Mouse (Mus musculus): ENCODE data around the gene Kif18a. TPM values are rescaled to one million over a fixed set of nuclear protein-coding genes. Genes with fewer than 3 reads are reported as not detected.

The Kif18a gene
- 1 to 10 TPM; 6.2 to 8.7 TPM for polyA plus RNA-seq (2017; shearing (Covaris generic))

DNA sequence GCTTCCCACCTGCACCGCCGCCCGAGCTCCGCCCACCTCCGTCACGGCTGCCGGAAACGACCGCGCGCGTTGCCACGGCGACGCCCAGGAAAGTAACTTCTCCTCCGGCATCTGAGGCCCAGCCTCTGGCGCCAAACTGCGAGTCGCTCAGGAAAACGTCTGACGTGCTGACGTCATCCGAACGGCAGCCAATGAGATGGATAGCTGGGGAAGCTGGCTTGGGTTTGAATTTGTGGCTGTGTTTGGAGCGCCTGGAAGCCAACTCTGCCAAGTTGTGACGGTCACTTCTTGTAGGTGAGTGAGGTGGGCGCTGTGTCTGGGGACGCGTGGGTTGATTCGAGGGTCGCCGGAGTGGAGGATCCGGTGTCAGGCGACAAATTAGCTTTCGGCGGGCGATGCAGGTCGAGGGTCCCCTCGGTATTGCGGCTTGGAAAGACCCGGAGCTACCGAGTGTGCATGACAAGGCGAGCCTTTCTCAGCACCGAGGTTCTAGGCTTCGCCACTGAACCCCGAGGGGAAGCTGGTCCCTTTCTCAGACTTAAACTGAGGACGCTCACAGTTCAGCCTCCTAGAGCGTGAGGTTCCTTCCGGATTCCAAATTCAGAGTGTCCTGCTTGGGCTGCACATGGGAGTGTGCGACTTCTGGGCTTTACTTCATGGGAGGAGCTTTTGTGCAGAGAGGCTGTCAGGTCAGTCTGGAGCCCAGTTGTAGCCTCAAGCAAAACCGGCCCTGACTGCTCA lies at the start of gene Kif18a, which contains the start of gene Mettl15:
TSS of gene Kif18a (plus strand) at position 139 of the 741 bp plus-strand sequence.
TSS of gene Mettl15 (minus strand) at position 149 of the 741 bp plus-strand sequence.
- peak; percentile 96 for ATAC-seq

DNA sequence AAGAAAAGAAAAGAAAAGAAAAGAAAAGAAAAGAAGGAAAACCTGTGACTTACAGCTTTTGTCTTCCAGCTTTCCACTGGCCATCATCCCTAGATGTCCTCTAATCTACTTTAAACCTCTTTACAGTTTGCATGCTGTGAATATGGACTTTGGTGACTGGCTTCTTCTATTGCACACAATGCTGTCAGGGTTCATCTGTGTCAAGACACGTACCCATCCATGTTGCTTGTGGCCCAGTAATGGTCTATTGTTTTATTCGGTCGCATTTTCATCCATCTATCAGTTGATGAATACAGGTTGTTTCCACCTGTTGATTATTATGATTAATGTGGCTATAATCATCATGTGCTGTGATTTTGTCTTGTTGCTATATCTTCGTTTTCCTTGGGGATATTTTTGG lies 46.7 kb upstream of the Kif18a start:
- ATAC-seq: no peak

DNA sequence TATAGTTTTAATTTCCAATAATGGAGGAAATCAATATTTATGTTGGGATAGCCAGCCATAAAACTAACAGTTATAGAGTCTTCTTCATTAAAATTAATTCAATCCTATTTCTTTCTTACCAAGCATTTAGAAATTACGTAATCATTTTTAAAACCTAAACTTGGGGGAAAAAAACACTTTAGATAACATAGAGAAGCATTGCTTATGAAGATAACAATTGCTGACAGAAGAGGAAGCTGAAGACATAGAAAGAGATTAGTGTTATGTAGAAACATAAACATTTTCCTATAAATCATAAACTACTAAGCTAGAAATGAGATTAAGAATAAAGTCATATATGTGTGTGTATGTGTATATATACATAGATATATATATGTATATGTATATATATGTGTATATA lies 44.8 kb upstream of the Kif18a start:
- ATAC-seq: no peak

DNA sequence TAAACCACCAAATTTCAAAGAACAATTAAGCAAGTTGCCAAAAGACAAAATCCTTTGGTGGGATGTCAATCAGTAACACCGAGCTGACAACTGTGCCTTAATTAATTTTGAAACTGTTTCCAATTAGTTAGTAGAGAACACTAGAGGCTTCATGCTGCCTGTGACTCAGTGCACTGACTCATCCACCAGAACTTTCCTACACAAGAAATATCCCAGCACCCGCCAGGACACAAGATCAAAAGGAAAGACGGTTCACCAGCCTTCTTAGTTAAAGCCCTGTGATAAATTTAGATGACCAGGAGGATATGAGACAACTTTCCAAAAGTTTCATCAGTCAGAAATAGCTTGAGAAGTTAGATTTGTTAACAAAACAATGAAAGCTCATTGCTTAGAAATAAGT lies 38.6 kb upstream of the Kif18a start:
- ATAC-seq: no peak

DNA sequence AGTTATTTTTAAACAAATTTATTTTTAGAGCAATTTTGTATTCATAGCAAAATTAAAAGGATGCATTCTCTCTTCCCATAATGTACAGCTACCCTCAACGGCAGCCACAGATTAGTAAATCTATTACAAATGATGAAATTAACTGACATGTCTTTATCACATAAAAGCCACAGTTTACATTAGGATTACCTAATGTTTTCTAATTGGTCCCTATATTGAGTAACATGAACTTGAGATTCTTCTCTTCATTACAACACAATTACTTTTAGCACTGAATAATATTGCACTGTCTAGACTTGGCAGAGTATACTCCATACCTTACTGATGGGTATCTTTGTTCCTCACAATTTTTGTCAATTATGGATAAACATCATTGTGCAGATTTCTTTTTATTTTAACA lies 17.8 kb upstream of the Kif18a start:
- ATAC-seq: no peak

DNA sequence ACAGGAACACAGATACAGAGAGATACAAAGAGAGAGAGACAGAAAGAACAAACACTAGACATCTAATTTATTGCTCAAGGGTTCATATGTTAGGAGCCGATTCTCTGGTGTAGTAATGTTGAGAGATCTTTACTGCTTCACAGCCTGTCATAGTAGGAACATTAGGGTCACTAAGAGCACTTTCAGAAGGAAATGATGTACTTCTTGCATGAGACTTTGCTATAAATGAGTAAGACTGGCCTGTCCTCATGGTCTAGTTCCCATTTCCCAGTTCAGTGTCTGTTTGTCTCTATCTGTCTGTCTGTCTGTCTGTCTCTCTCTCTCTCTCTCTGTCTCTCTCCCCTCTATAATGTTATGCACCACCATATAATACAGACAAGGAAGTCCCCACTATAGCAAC lies 7.4 kb upstream of the Kif18a start:
- ATAC-seq: no peak

DNA sequence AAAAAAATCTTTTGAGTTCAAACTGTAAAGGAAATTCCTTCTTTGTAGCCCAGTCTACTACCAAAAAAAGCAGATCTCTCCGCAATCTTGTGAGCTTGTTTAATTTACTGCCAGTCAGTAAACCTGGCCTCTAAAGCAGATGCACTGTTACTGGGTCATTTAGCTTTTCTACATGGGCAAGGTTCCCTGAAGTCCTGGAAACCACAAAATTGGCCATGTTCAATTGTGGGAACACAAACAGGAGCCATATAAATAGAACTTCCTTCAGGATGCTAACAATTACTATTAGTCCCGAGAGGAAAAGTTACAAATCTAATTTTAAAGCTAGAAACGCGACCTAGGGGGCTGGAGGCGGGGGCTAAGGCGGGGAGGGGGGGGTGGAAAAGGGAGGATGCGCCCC lies 2.9 kb upstream of the Kif18a start:
- no peak for ATAC-seq

DNA sequence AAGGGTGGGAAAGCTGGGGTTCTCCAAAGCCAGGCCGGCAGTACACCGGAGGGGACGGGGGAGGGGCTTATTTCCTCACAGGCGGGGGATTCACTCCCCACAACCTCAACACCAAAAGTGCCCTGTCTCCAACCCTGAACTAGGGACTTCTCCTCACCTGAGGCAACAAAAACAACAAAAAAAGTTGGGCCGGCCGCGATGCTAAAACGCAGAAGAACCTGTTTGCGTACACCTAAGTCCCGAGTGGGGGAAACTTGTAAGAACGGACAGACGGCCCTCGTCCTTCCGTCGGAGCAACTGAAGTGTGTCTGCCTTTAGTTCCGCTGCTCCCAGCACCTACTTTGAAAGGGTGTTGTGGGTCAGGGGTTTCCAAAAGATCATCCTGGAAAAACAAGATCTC lies 2.5 kb upstream of the Kif18a start:
- ATAC-seq: no peak

DNA sequence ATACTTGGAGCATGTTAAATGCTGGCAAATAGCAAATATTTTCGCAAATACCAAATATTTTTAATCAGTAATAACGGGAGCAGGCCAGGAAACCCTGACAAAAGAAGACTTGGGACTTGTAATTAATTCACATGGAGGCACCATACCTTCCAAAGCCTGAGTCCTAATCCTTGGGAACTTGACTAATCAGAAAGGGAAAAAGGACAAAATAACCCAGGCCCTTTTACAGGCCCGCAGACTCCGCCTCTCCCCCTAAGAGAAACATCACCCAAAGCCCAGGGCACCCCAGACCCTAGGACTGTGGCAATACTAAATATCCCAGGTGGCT lies 302 bp upstream of the Kif18a start:
- ATAC-seq: no peak

DNA sequence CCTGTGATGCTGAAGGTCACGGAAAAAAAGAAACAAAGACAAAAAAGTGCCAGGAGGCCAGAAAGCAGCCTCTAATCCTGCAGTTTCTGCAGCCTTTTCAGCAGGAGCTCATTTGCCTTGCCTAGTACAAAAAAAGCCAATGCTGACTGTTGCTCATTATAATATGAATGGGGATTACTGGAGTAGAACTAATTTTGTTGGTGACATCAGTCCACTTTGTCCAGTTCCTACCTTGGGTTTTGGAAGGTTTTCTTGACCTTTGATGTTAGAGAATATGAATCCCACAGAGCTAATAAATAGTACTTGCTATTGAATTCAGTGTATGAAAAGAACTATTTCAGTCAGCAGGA lies 778 bp downstream of the Kif18a start:
- no peak for ATAC-seq

DNA sequence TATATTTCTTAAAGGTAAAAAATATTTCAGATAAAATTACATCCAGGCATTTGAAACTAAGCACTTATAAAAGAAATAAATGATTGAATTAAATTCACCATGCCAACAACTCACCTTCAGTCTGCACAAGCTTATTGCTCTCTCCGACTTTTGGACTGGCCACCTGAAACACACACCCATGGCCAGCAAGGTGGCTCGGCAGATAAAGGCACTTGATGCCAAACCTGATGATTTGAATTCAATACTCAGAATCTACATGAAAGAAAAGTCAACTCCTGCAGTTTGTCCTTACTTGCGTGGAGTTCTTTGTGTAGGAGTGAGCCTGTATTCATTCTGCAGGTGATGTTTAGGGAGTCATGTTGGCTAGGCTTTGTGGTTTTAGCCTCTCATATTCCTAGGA lies 3.6 kb downstream of the Kif18a start:
- no peak for ATAC-seq

DNA sequence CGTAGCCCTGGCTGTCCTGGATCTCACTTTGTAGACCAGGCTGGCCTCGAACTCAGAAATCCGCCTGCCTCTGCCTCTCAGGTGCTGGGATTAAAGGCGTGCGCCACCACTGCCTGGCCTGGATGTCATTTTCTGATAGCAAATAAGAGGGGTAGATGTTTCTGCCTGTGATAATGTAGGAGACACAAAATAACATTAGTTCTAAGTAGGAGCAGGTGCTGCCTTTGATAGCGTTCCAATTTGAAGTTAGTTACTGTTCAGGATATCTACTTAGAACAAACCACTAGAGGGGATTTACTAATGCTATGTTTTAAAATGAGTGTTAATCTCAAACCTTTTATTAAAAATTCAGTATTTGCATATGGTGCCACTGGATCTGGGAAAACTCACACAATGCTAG lies 8.8 kb downstream of the Kif18a start:
- ATAC-seq: no peak

DNA sequence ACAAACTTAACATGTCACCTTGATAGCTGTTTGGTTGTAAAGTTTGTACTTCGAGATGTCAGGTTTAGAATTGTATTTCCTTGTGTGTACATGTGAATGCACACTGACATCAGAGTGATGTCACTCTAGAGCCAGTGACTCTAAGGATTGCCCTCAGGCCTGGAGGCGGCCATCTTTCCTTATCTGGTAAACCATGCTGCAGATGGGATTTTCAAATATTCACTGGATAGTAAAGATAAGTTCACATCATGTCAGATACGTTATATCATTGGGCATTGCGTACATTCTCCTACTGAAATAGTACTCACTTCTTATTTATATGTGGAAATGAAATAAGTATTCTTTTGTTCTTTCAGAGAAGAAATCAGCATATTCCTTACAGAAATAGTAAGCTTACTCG lies 15.7 kb downstream of the Kif18a start:
- no peak for ATAC-seq

DNA sequence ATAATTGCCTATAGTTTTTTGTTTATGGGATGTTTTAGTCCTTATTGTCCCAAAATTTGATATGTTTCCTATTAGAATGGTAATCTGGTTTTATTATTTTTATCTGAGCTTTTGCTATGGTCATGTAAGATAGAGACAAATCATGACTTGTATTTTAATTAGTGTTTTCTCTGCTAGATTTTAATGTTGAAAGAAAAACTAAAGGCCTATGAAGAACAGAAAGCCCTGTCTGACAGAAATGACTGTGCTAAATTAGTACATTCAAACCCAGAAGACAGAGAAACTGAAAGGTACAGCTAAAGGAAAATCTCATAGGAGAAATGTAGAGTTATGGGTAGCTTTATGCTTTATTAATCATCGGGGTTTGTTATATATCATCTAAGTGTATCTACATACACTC lies 17.6 kb downstream of the Kif18a start:
- ATAC-seq: no peak

DNA sequence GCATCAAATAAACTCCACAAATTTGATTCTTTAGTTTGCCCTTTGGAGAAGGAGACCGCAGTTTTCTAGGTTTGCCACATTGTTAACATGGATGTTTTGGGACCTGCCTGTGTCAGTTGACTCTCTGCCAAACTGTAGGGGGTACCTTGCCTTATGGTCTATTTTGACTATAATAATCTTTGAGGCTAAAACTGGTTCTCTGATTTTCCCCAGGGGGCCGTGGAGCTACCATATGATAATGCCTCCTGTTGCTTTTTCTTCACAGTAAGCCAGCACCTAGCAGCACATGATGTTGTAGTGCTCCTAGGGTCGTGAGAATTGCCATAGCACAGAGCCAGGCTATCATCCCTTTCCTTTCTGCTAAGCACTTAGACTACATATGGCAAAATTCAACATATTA lies 21.7 kb downstream of the Kif18a start:
- no peak for ATAC-seq

DNA sequence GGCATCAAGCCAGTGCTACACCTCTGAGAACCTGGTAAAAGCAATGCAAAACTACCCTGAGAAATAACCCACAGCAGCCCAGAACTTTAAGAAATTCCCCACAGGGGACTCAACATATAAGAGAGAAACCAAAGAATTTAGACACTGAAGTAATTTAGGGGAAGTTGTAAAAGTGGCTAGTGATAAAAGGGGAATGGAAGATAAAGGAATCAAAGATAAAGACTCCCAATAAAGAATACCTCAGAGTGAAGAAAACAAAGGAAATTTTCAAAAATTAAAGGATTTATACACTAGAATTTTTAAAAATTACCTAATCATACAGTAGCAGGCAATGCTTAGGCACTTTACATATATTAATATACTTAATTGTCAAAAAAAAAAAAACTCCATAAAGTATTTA lies 23.1 kb downstream of the Kif18a start:
- no peak for ATAC-seq

DNA sequence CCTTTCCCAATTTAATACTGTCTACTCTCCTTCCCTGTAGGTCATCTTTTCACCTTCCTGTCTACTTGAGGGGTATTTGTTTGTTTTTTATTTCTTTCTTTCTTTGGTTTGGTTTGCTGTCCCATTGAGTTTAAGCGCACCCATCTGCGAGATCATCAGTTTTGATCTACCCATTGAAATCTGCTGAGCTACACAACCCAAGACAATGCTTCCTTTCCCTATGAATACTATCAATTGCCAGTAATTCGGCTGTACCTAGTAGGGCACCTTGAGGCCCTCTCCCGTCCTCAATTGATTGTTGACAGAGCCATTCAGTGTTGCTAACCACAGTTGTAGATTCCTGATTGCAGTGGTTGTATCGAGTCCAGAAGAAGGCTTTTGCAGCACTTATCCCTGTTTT lies 30.8 kb downstream of the Kif18a start:
- no peak for ATAC-seq

DNA sequence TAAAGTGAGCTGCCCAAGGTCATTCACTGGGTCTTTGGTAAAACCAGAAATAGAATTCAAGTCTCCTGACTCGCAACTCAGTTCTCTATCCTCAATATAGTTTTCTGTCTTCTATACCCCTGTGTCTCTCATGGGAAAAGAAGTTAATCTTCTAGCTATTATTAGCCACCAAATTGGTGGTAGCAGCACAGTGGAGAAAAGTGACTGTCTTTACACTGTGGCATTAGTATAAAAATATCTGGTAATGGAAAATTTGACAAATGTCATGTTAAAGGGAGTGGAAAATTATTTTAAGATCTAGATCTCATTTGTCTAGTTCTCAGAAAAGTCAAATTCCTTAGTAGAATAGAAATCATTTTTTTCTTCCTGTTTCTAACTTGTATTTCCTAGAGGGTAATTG lies 51.3 kb downstream of the Kif18a start:
- no peak for ATAC-seq

DNA sequence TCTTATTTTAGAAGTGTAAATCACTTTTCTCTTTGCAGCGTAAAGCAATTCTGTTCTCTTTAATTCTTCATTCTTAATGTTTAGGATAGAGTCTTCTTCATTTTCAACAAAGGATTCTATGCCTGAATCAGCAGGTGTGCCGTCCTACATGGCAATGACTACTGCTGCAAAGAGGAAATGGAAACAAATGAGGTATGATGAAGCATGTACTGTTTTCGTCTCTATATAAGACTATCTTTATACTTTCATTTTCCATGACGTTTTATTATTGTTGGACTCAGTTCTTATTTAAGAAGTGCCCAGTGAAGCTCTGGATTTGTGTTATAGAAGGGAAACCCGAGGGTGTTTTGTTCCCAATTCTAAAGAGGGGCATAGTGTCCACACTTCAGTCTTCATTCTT lies 53.7 kb downstream of the Kif18a start:
- ATAC-seq: peak; percentile 64

DNA sequence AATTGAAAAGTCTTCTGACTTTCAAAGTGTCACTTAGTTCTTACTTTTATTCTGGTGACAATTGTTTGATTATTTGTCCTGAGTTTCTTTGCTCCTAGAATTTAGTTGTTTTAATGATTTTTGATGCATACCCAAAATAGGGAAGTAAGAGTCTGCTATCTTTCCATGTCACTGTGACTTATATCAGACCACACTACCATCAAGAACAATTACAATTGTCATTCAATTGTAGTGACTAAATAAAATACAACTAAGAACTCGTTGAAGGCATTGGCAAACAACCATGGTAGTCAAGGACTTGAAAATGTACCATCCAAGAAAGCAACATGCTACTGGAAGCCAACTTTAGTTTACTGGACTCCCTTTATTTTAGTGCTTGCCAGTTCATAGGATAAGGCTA lies 55.2 kb downstream of the Kif18a start:
- ATAC-seq: no peak

DNA sequence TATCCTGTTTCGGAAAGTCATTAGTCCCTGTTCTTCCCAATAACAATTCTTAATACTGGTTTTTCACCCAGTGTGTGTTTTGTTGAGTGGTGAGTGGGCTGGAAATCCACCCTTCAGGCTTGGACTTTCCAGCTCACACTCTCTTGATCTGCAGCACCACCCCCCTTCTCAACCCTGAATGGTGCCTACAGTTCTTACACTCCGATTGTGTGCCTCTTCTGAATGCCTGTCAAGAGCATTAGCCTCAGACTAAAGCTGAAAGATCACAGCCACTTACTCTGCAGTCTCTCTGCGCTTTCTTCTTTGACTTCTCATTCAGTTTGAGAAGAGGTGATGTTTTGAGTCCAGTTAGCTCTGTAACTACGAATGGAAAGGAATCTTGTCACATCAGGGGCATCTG lies 64.8 kb downstream of the Kif18a start:
- ATAC-seq: no peak

DNA sequence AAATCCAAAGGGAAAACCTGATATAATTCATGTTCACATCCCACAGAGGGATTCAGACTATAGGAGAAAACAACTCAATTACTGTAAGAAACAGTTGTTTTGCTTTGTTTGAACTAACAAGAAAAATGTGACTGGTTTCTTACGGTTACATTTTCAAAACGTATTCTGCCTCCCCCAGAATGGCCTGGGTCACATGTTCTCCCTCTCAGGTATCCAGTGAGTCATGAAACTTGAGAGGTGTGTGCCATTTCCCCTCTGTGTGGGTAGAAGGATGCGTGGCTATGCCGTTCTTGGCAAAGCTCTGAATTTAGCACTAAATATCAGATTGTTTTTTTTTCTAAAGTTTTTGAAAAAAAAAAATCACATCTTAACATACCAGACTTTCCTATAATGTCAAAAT lies 68.2 kb downstream of the Kif18a start:
- no peak for ATAC-seq

DNA sequence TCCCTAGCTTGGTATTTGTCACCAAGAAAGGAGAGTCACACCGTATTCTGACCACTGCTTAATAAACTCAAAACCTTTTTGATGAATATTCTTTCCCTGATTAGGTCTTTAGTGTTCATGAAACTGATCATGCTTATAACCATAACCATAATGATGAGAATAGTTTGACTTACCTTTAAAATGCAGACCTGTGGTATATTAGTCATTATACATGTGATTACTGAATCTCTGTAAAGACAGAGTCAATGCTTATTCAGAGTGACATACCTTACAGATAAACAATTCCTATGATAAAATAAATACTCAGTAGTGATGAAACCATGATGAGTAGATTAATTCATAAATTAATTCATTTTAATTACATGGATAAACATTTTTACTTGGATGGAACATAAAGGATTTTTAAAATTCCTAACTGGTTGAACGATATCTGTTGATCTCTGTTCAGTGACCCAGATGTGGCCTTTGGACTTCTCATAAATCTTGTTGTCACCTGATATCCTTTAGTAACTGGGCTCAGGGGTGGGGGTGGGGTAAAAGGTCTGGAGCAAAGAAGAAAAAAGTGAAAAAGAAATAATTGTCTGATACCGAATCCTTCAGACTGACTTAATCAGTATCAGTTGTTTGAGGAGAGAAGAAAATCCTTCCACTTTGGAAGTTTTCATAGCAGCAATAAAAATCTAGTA lies 78.1 kb downstream of the Kif18a start:
- ATAC-seq: no peak

DNA sequence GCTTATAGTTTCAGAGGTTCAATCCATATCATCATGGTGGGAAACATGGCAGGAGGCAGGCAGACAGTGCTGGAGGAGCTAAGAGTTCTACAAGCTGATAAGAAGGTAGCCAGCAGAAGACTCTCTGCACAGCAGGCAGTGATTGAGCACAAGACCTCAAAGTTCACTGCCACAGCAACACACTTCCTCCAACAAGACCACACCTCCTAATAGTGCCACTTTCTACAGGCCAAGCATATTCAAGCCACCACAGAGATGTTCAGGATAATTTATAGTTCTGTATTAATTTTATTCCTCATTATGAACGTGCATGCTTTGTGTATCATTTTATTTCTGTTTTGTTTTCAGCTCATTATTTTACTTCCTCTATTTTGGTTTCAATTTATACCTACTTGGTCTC lies 85.4 kb downstream of the Kif18a start:
- ATAC-seq: no peak

DNA sequence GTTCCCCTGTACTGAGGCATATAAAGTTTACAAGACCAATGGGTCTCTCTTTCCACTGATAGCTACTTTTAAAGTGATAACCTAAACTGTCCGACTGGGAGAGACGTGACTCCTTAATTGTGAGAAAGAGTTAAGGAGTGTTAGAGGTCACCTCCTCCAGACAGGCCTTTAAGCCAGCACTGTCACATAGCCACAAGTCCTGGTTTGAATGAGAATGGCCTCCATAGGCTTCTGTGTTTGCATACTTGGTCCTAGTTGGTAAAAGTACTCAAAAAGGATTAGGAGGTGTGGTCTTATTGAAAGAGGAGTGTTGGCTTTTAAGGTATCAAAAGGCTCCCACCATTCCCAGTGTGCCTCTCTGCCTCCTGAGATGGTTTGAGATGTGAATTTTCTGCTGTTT lies 94.3 kb downstream of the Kif18a start:
- no peak for ATAC-seq

Data from activated CD4-positive, CD25-positive, alpha-beta regulatory T cell, adult 4 months (primary cell).